Mouse (Mus musculus) bone marrow macrophage, adult 2 months (primary cell): ENCODE data around the gene Gstt2.
"Not testable (repeated sequence)": the region's sequence is repeated elsewhere in the genome, so short reads cannot be mapped to it uniquely, and the experiment has no call there.

Experiments
- CTCF ChIP-seq: IDR thresholded peaks from 2 replicates; pipeline ENCODE4 v1.5.1; 2012; ENCODE audit warnings: low read depth, mild to moderate bottlenecking, low read length, moderate library complexity
- POLR2A ChIP-seq: IDR thresholded peaks from 2 replicates; pipeline ENCODE4 v1.6.1; 2012; ENCODE audit warnings: mild to moderate bottlenecking, low read depth, low read length, borderline replicate concordance

DNA sequence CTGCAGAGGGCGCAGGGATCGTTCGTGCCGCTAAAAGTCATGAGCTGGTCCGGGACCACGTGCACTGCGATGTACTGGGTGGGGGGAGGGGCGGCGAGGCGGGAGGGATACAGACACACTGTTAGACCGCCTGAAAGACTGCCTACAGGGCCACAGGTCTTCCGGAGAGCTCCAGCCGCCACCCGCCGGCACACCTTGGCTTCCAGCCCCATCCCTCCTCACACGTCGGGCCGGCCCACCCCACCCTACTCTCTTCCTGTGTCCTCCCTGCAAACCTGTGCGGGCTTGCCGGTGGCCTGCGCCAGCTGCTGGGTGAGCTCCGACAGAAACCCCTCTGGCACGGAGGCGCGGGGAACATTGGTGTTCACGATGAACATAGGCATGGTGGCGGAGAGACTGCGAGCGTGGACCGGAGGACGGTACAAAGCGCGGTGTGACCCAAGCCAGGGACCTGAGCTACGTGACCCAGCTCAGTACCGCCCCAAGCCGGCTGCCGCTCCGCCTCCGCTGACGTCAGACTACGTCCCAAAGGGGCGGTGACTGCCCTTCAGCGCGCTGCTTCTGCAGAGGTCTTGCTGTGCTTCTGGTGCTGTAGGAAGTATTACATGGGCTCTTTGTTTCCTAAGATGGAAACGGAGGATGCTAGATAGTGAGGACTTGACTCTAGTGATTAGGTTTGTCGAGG lies 22.7 kb upstream of the Gstt2 start, which contains the start of gene Mif:
- not testable (repeated sequence) for TF ChIP-seq CTCF, POLR2A
